Mouse (Mus musculus): ENCODE measurements around the gene Grin2c.

Grin2c gene

DNA sequence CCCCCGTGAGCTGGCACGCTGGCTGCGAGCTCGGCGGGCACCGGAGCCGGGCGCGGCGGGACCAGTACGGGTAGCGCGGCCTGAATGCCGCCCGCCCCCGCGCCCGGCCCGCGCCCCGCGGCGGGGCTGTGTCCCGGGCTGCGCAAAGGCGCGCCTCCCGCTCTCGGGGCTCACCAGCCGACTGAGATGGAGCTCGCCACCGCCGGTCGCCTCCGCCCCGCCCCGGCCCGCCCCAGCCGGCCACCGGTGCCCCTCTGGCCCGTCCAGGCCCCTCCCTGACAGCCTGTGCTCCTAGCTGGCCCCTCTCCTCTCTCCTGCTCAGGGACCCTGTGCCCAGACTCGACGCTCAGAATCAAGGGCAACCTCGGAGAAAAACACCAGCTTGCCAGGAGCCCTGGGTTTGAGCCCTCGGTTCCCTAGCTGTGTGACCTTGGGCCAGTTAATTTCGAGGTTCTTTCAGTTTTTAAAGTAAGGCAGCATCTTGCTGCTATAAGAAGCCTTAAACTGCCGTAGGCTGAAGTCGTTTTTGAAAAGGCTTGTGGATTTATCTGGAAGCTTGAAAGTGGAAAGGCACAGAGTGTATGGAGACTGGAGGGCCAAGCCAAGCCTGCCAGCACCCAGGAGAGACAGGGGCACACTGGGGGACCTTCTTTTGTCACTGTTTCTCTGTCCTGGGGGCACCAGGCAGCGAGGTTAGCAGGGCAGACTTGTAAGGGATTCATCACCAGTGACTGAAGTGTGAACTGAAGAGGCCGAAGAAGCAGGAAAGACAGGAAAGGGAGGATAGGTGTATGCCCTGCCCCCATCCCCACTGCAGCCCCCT lies at the start of gene Grin2c:
TSS of gene Grin2c (minus strand) at position 183 of the 823 bp plus-strand sequence.
- ChIA-PET POLR2A (interaction anchor here (0.6 to 5.0 kb wide), 39 partner anchors 9 to 246 kb away, joined by 3 to 42 read pairs (median 5); partner anchors contain the start of genes Fdxr (in 4 of the 4), Nat9 (in 2 of the 4), Slc9a3r1 (in 2 of the 4) and Tmem104 (in 2 of the 4)), CTCF (interaction anchor here (0.6 to 10.0 kb wide), 28 partner anchors 9 to 1525 kb away, joined by 3 to 122 read pairs (median 6); partner anchors contain the start of genes Fdxr (in 2 of the 4) and Slc9a3r1 (in 2 of the 4))

DNA sequence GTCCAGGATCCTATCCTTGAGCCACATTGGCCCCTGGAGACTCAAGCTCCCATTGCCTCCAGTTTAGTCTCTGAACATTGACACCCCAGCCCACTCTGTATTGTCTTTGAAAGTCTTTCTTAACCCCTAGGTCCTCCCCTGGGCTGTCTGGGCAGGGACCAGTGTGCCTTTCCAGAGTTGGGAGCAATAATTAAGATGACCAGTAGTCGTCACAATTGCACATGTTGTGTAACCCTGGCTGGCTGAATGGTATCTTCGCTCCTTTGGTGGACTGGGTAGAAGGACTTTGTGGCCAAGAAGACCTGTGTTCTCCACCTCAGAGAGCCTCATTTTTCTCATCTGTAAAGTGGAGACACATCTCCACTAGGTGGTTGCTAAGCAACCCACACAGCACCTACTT lies 47.2 kb upstream of the Grin2c start:
- ChIA-PET CTCF (interaction anchor here in 2 of 4 experiments (0.6 to 1.1 kb wide), 2 partner anchors 19 to 44 kb away, joined by 3 read pairs; no protein-coding TSS in a partner anchor), POLR2A (no interaction called here)

DNA sequence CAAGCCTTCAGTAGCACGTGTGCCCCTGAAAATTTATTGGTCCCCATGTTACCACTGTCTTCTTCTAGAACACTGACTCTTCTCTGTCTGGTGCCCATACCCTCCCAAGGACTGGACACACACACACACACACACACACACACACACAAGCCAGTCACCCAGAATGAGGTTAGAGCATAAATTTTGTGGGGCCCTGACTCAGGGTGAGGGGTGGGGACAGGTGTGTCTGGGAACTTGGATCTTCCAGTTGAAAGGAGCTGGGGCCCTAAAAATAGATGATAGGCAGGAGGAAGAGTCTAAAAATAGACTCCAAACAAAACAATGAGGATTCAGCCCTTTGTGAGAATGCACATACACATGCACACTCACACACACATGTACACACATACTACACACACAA lies 41.7 kb upstream of the Grin2c start:
- POLR2A ChIA-PET = no interaction called here
- CTCF ChIA-PET = interaction anchor here in 1 of 4 experiments (1.0 kb wide), 1 partner anchor 11 kb away, joined by 3 read pairs; the partner anchor contains the start of gene Fads6

DNA sequence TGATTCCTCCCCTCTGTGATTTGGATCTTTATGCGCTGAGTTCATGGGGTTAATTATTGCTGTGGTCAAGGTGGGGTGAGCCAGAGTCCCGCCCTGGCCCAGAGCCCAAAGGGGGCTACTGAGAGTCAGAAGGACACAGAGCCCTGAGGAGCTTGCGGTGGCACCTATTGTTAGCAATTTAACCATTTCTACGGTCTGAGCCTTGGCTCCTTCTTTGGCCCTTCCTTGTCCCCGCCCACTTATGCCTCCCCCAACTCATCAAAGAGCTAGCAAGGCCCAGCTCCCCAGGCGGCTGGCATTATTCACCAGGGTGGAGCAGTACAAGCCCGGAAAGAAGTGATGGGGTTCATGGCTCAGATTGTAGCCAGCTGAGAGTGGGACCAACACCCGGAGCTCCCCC lies 39.8 kb upstream of the Grin2c start, which contains the start of gene Otop2:
TSS of gene Otop2 (plus strand) at position 301 of the 400 bp plus-strand sequence.
- ChIA-PET CTCF (interaction anchor here (0.5 to 2.2 kb wide), 6 partner anchors 8 to 1144 kb away, joined by 3 to 7 read pairs (median 4); partner anchors contain the start of gene Ush1g (in 1 of the 4)), POLR2A (interaction anchor here in 1 of 4 experiments (0.9 to 1.1 kb wide), 2 partner anchors 9 to 30 kb away, joined by 4 to 5 read pairs; partner anchors contain the start of genes Fads6 and Fdxr)

DNA sequence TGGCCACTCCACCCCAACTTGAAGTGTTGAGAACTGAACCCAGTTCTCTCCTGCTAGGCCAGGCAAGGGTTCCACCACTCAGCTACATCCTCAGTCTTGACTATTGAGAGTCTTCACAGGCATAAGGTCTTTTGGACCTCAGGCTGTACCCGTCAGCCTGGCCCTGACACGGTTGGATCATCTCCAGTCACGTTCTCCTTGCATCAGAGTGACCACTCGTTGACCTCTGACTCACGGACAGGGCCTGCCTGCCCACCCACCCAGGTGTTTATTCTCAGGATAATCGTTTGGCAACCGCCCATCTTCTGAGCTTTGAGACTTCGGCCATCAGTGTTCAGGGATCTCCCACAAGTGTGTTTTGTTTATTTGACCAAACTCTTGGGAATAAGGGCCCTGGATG lies 36.1 kb upstream of the Grin2c start:
- ChIA-PET POLR2A (interaction anchor here in 2 of 4 experiments (0.6 to 1.4 kb wide), 2 partner anchors 78 to 193 kb away, joined by 3 read pairs; no protein-coding TSS in a partner anchor), CTCF (interaction anchor here in 1 of 4 experiments (2.3 kb wide), 1 partner anchor 78 kb away, joined by 6 read pairs; no protein-coding TSS in a partner anchor)

DNA sequence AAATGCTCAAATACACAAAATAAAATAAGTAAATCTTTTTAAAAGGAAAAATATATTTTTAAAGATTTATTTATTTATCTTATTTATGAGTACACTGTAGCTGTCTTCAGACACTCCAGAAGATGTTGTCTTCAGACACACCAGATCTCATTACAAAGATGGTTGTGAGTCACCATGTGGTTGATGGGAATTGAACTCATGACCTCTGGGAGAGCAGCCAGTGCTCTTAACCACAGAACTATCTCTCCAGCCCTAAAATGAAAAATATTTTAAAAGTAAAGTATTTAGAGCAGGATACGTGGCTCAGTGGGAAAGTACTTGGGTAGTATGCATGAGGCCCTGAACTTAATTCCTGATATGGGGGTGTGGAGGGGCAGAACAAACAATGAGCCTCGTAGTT lies 34.3 kb upstream of the Grin2c start:
- ChIA-PET CTCF (interaction anchor here (0.6 to 2.0 kb wide), 18 partner anchors 16 to 512 kb away, joined by 3 to 10 read pairs (median 4); partner anchors contain the start of gene Caskin2 (in 1 of the 4)), POLR2A (interaction anchor here in 3 of 4 experiments (0.6 to 1.1 kb wide), 6 partner anchors 25 to 512 kb away, joined by 3 to 5 read pairs (median 3); partner anchors contain the start of genes Caskin2 (in 1 of the 3) and Fdxr (in 1 of the 3))

DNA sequence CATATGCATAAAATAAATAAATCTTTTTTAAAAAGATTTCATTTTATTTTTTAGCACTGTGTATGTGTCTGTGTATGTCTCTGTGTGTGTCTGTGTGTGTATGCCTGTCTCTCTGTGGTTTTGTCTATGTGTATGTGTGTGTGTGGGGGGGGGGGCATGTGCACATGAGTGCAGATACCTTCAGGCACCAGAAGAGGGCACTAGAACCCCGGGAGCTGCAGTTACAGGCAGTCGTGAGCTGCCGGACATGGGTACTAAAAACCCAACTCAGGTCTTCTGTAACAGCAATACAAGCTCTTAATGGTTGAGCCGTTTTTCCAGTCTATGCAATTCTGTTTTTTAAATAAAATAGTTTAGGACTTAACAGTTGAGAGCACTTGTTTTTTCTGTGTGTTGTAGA lies 33.7 kb upstream of the Grin2c start:
- ChIA-PET POLR2A (interaction anchor here in 3 of 4 experiments (0.6 to 1.1 kb wide), 6 partner anchors 33 to 541 kb away, joined by 3 to 5 read pairs (median 4); no protein-coding TSS in a partner anchor), CTCF (interaction anchor here (0.6 to 2.0 kb wide), 22 partner anchors 16 to 513 kb away, joined by 3 to 10 read pairs (median 4); partner anchors contain the start of gene Caskin2 (in 1 of the 4))

DNA sequence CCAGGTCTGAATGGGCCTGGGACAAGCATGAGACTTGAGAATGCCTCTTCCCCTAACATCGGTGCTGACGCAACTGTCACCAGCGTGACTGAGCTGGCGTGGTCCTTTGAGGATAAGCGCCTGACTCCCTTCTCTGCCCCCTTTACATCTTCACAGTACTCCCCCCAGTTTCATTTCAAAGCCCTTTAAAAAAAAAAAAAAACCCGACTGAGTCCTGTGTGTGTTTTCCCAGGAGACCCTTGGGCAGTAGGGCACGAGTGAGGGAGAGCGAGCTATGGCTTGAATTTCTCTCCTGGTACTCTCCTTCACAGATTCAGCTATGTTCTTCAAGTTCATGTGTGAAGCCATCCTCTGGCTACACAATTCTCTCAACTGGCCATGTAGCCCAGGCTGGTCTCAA lies 31.1 kb upstream of the Grin2c start:
- ChIA-PET CTCF (interaction anchor here (0.6 to 1.5 kb wide), 15 partner anchors 9 to 263 kb away, joined by 3 to 8 read pairs (median 4); partner anchors contain the start of gene Slc9a3r1 (in 1 of the 4)), POLR2A (interaction anchor here in 3 of 4 experiments (0.6 to 2.9 kb wide), 17 partner anchors 9 to 216 kb away, joined by 3 to 21 read pairs (median 4); partner anchors contain the start of genes Fdxr (in 2 of the 3), Armc7 (in 1 of the 3), Jpt1 (in 1 of the 3) and Otop2 (in 1 of the 3))

DNA sequence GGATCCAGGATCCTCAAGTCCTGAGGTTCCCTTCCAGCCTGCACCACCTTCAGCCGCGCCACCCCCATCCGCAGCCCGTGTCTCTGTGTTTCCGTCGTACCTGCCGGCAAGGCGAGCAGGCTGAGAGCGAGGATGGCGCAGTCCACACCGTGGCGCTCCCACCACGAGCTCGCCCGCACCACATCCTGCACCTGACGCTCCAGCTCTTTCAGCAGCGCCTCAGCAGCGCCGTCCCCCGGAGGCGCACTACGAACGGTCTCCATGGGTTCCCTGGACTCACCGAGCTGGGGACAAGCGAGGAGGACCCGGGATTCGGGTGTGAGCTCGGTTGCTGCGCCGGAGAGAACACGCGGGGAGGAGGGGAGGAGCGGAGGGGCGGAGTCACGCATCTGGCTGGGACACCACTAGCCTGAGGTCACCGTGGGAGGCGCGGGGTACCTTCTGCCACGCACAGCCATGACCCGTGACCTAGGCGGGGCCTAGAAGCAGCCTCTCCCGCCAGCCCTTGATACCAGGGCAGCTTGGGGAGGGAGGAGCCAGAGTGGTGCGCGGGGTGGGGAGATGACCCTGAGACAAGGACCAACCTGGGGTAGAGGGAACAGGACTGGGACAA lies 30.3 kb upstream of the Grin2c start, which contains the start of gene Fads6:
TSS of gene Fads6 (minus strand) at position 450 of the 613 bp plus-strand sequence.
- POLR2A ChIA-PET = interaction anchor here (0.5 to 2.9 kb wide), 27 partner anchors 9 to 317 kb away, joined by 3 to 21 read pairs (median 4); partner anchors contain the start of genes Fdxr (in 4 of the 4), Armc7 (in 1 of the 4), Cdr2l (in 1 of the 4) and Jpt1 (in 1 of the 4)
- CTCF ChIA-PET = interaction anchor here (0.6 to 1.5 kb wide), 24 partner anchors 10 to 136 kb away, joined by 3 to 10 read pairs (median 4); partner anchors contain the start of genes Fdxr (in 1 of the 4) and Slc9a3r1 (in 1 of the 4)

DNA sequence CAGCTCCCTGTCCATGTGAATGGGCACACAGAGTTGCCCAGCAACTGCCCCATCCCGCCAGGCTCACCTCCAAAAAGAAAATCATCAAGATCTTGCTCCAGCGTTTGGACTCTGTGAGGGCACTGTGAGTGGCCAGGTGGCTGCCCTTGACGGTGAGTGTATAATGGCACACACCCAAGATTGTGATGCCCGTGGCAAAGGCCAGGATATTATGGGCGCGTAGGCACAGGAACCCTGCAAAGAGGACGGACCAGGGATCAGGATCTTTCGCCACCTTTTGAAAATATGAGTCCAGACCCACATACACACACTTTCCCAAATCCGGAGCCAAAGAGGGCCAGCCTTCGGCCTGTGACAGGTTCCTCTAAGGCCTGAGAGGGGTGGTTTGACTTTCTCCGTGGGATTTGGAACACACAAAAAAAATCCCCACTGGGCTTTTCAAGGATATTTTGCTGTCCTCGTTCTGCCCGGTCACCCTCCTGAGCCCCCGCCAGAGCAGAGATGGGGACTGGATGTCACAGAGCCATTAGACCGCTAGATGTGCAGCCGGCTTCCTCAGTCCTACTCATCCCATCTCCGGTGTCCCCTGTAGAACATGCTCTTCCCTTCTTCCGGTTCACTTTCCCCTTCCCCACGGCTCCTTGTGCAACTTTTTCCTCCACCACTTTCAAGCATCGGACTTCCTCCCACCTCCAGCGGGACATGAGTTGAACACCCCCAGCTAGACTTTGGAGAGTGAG lies 29.6 kb upstream of the Grin2c start:
- CTCF ChIA-PET = interaction anchor here in 3 of 4 experiments (0.6 to 1.5 kb wide), 20 partner anchors 9 to 136 kb away, joined by 3 to 10 read pairs (median 4); partner anchors contain the start of genes Fdxr (in 1 of the 3) and Slc9a3r1 (in 1 of the 3)
- POLR2A ChIA-PET = interaction anchor here (0.8 to 2.9 kb wide), 22 partner anchors 8 to 318 kb away, joined by 3 to 21 read pairs (median 4); partner anchors contain the start of genes Fdxr (in 4 of the 4), Armc7 (in 1 of the 4), Cdr2l (in 1 of the 4) and Jpt1 (in 1 of the 4)

DNA sequence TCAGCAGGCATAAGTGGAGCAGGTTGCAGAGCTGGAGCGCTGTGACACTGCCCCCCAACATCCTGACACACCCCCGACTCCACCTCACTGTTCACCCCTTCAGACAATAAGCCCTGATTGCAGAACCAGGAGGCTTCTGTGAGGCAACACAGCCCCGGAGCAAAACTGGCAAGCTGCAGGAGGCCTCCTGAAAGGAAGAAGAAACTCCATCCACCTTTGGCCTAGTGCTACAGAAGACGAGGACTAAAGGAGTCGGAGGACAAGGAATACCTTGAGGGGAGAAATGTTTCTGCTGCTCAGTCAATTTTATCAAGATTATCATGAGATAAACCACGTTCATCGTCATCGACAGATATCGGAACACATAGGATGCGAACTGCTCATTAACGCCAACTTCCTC lies 28.9 kb upstream of the Grin2c start:
- ChIA-PET CTCF (interaction anchor here in 1 of 4 experiments (1.0 kb wide), 1 partner anchor 58 kb away, joined by 3 read pairs; no protein-coding TSS in a partner anchor), POLR2A (interaction anchor here in 1 of 4 experiments (2.9 kb wide), 1 partner anchor 9 kb away, joined by 21 read pairs; no protein-coding TSS in a partner anchor)

DNA sequence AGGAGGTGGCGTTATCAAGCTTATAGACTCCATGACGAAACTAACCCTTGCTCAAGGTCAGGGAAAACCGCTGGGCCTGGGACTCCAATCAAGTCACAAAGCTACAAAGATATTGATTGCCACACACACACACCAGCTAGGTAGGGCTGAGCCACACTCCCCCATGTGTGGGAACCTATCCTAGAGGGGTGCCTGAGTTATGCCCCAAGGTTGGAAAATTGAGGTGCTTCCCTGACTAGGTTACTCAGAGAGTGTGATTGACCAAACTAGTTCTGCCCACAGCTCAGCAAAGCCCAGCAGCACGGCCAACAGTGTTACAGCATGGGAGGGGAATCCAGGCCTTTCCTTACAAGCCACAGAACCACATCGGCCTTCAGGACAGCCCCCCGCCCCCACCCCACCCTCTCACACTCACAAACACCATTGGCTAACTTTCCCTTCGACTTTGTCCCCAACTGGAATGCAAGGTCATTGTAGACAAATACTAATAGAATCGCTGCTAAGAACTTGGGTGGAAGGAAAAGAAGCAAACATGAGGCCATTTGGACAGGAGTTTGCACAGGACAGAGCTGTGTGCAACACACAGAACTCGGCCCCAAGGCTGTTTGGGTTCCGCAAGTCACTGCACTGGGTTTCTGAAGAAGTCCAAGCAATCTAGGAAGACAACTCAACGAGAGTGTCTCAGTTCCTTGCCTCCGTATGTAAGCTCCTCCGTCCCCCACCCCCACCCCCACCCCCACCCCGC lies 25.8 kb upstream of the Grin2c start:
- ChIA-PET POLR2A (interaction anchor here in 3 of 4 experiments (0.6 to 2.7 kb wide), 21 partner anchors 9 to 222 kb away, joined by 3 to 20 read pairs (median 4); partner anchors contain the start of genes Fdxr (in 2 of the 3), Cdr2l (in 1 of the 3), Jpt1 (in 1 of the 3) and Slc9a3r1 (in 1 of the 3)), CTCF (interaction anchor here (0.7 to 1.3 kb wide), 8 partner anchors 26 to 192 kb away, joined by 3 to 8 read pairs (median 4); no protein-coding TSS in a partner anchor)

DNA sequence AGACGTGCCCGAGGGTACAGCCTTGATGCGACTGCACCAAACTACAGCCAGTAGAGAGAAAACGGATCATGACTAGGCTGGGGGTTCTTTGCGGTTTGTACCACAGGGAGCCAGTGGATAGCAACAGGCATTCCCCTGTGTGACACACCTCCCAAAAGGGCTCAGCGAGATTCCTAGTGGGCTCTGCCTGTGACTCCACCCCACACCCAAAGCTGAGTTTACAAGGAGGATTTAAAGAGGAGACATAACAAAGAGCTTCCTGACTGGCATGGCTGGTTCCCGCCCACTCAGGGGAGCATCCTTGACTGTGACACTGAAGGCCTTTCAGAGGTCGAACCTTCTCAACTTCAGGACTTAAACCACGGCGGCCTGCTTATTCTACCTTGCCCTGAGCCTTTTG lies 24.5 kb upstream of the Grin2c start:
- POLR2A ChIA-PET = interaction anchor here in 2 of 4 experiments (1.5 to 2.7 kb wide), 3 partner anchors 14 to 84 kb away, joined by 3 to 20 read pairs (median 3); partner anchors contain the start of gene Fdxr (in 1 of the 2)
- CTCF ChIA-PET = interaction anchor here in 2 of 4 experiments (0.6 to 1.3 kb wide), 3 partner anchors 62 to 137 kb away, joined by 3 to 4 read pairs (median 4); no protein-coding TSS in a partner anchor

DNA sequence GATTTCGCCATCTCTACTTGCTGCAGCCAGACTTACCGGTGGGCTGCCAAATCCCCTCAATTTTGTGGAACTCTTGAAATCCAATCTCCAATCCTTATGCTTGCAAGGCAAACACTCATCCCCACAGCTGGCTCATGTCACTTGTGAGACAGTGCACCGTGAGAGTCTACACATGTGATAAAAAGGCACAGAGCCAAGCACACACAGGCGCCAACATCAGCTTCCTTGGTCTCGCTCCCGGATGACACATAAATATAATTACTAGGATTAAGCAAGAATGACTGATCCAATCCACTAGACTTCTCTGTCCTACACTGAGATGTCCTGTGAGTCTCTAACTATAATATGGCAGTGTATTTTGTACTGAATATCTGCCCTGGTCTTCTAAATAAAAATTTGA lies 23.9 kb upstream of the Grin2c start:
- POLR2A ChIA-PET = interaction anchor here in 2 of 4 experiments (0.6 to 1.7 kb wide), 3 partner anchors 13 to 218 kb away, joined by 3 to 7 read pairs (median 5); partner anchors contain the start of gene Fdxr (in 1 of the 2)
- CTCF ChIA-PET = interaction anchor here (0.5 to 1.6 kb wide), 6 partner anchors 29 to 535 kb away, joined by 3 to 5 read pairs (median 3); no protein-coding TSS in a partner anchor

DNA sequence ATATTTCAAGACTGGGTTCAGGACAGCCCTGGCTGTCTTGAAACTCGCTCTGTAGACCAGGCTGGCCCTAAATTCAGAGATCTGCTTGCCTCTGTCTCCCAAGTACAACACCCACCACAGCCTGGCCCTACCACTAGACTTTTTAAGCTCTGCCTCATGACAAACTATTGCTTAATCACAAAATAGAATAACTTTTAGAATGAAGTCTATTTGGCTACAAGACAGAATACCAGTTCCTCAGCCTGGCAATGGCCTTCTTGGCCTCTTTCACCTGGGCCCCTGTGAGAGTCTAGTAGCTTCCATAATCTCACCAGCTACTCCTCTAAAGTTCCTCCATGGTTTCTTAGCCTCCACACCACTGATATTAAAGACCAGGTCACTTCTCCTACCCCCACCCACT lies 23.3 kb upstream of the Grin2c start:
- ChIA-PET CTCF (interaction anchor here in 3 of 4 experiments (0.8 to 1.6 kb wide), 4 partner anchors 30 to 138 kb away, joined by 3 to 5 read pairs (median 4); no protein-coding TSS in a partner anchor), POLR2A (interaction anchor here in 1 of 4 experiments (0.7 to 1.7 kb wide), 3 partner anchors 13 to 684 kb away, joined by 3 to 5 read pairs (median 3); partner anchors contain the start of genes Fdxr and Itgb4)
